Mouse (Mus musculus) embryonic facial prominence, embryonic 11.5 days (tissue): ENCODE measurements at regions not wholly inside any gene's neighbourhood (a gene's known extent, or its start where the extent isn't known, plus 50 kb on each side); places are given as distances from the start of the nearest gene placed in this dataset.

Experiments used
- ATAC-seq: fragments of 200-750 bp; cut with Nextera tagmentation; replicated peaks from 2 replicates; pipeline ENCODE4 v1.8.0; 2017; ENCODE audit warnings: low read depth; ENCODE audit not compliant: insufficient number of reproducible peaks, low FRiP score, low TSS enrichment
- DNase-seq: peaks from one replicate; pipeline ENCODE4 v3.0.0-alpha.2; 2015; ENCODE audit warnings: low spot score
- H3K27ac ChIP-seq: fragments of 300-500 bp; sonication (generic); replicated peaks from 2 replicates; pipeline ENCODE4 v1.5.1; 2014; ENCODE audit warnings: mild to moderate bottlenecking, low read depth, low read length, control low read depth
- H3K27me3 ChIP-seq: fragments of 300-500 bp; sonication (generic); 2 replicates; pipeline ENCODE4 v1.6.1; 2014; ENCODE audit warnings: mild to moderate bottlenecking, low read length, moderate library complexity, mixed read lengths; ENCODE audit not compliant: control insufficient read depth, insufficient read depth
- H3K36me3 ChIP-seq: fragments of 300-500 bp; sonication (generic); replicated peaks from 2 replicates; pipeline ENCODE4 v1.6.1; 2014; ENCODE audit warnings: low read depth, mild to moderate bottlenecking, low read length, moderate library complexity, mixed read lengths; ENCODE audit not compliant: control insufficient read depth, insufficient read depth
- H3K4me1 ChIP-seq: fragments of 300-500 bp; sonication (generic); 2 replicates; pipeline ENCODE4 v1.6.1; 2014; ENCODE audit warnings: low read length, mixed read lengths; ENCODE audit not compliant: control insufficient read depth, insufficient read depth
- H3K4me2 ChIP-seq: fragments of 300-500 bp; sonication (generic); 2 replicates; pipeline ENCODE4 v1.6.1; 2014; ENCODE audit warnings: low read depth, mild to moderate bottlenecking, control low read depth, low read length, moderate library complexity
- H3K4me3 ChIP-seq: fragments of 300-500 bp; sonication (generic); 2 replicates; pipeline ENCODE4 v1.5.1; 2014; ENCODE audit warnings: low read depth, low read length, control low read depth
- H3K9ac ChIP-seq: fragments of 300-500 bp; sonication (generic); replicated peaks from 2 replicates; pipeline ENCODE4 v1.6.1; 2014; ENCODE audit warnings: mild to moderate bottlenecking, control low read depth, low read length
- H3K9me3 ChIP-seq: fragments of 300-500 bp; sonication (generic); replicated peaks from 2 replicates; pipeline ENCODE4 v1.6.1; 2016; ENCODE audit warnings: mild to moderate bottlenecking, low read length, inconsistent platforms, mixed read lengths; ENCODE audit not compliant: control insufficient read depth
- WGBS: fragments of 180-500 bp; shearing (Covaris S2); extraction: QIAGEN DNeasy Blood & Tissue Kit; methylation state at CpG from one replicate; pipeline ENCODE4 v1.1.7; 2014; 5-methylcytosine and 5-hydroxymethylcytosine counted together

DNA sequence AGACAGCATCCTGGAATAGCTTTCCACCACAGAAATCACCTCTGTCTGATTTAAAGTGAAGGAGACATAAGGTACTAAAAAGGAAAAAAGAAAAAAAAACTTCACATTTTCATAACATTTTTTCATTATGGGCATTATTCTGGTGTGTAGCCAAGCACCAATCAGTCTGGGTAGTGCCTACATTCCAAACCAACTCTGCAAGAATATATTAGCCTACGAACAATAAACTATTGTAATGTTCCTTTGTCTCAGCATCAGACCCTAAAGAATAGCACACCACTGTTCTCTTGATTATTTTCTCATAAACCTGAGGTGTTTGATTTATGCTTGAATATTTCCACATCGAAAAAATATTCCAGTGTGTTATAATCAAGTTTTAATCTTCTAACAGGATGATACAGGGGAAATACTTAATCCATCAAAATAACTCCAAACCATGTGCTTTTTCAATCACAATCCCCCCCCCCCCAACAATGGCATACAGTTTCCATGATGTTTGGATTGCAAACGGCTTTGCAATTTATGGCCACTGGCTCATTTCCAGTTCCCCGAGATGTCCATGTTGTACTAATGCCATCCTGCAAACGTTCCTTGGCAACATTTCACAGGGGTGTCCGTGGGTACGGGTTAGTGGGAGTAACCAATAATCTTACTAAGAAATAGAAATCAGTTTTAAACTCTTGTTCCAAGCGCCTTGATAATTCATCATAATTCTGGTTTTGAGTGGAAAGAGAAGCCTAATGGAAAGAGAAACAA is 275.1 kb upstream of the Tbx18 start:
- Histone ChIP-seq H3K4me2 (no peak overlapping the region), H3K4me1 (no peaks in the 10 kb centered on the region), H3K27me3 (no peaks in the 10 kb centered on the region), H3K4me3 (no peak overlapping the region), H3K27ac (no peak overlapping the region), H3K9me3 (no peaks in the 10 kb centered on the region), H3K36me3 (no peaks in the 10 kb centered on the region), H3K9ac (no peak overlapping the region)
- ATAC-seq: no peak
- no peak for DNase-seq
- WGBS: 92% methylated on average over 8 of the region's 8 CpGs

- H3K4me1 ChIP-seq: no peaks in the 10 kb centered on the region
- H3K36me3 ChIP-seq: no peaks in the 10 kb centered on the region
- ATAC-seq: no peak
- no peak overlapping the region for H3K4me3 ChIP-seq
- H3K27me3 ChIP-seq: no peaks in the 10 kb centered on the region
- no peak overlapping the region for H3K4me2 ChIP-seq
- no peak for DNase-seq
- no peak overlapping the region for H3K27ac ChIP-seq
- H3K9ac ChIP-seq: no peak overlapping the region
- 80% methylated on average over 3 of the region's 3 CpGs for WGBS
- H3K9me3 ChIP-seq: no peaks in the 10 kb centered on the region
Observed at GRCm38 (mm10) chr9:88023752-88024151, 292.7 kb upstream of the Tbx18 start.

- Histone ChIP-seq H3K4me2 (no peak overlapping the region), H3K4me3 (no peak overlapping the region), H3K27ac (no peak overlapping the region), H3K9ac (no peak overlapping the region), H3K4me1 (no peaks in the 10 kb centered on the region), H3K27me3 (no peaks in the 10 kb centered on the region), H3K36me3 (no peaks in the 10 kb centered on the region), H3K9me3 (no peaks in the 10 kb centered on the region)
- ATAC-seq (no peak), DNase-seq (no peak)
- WGBS: 76% methylated on average over 2 of the region's 2 CpGs
Observed at GRCm38 (mm10) chr9:88025936-88026335, 294.9 kb upstream of the Tbx18 start.

DNA sequence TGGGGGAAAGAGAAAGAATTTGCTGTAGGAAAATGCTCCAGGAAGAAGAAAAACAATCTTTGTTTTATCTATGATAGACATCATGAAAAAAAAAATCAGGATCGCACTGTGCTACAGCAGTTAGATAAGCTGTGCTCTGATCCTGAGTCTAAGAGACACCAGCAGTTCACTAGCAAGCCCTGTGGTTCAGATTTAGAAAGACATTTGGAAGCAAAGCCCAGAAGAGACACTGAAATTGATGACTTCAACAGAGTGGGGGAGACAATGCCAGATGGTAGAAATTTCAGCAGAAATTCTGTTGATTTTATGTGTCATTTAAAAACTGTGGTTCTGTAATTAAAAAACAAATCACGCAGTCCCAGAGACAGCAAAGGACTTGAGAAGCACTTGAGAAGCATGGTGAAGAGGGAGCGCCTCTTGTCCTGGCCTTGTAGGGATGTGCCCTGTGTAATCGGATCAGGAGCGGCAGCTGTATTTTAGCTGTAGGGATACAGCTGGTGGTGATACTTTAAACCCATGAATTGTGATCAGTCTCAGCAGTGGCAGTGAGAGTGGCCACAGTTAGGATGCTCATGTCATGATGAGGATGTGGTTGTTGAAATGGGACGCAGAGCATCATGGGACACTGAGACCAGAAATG is 296.4 kb upstream of the Nt5e start:
- no peaks in the 10 kb centered on the region for H3K36me3 ChIP-seq
- no peak overlapping the region for H3K9ac ChIP-seq
- no peak overlapping the region for H3K27ac ChIP-seq
- 80% methylated on average over 6 of the region's 6 CpGs for WGBS
- DNase-seq: no peak
- no peaks in the 10 kb centered on the region for H3K27me3 ChIP-seq
- no peaks in the 10 kb centered on the region for H3K4me1 ChIP-seq
- no peak overlapping the region for H3K4me2 ChIP-seq
- no peak for ATAC-seq
- no peaks in the 10 kb centered on the region for H3K9me3 ChIP-seq
- no peak overlapping the region for H3K4me3 ChIP-seq

DNA sequence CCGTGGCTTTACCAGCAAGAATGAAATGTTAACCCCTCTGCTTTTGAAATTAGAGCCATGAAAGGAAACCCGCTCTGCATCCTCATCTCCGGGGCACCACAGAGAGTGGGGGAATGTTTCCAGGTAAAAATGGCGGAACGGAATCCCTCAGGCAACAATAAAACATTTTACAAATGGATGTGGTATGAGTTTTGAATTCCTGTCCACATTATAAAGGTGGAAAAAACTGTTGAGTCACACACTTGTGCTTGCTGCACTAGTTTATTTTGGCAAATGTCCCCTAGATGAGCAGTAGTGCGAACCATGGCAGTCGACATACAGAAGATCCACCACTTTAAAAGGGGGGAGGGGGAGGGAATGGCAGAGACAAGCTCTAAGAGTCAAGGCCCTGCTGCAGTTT is 289.4 kb upstream of the Nt5e start:
- no peak overlapping the region for H3K4me2 ChIP-seq
- H3K27me3 ChIP-seq: no peaks in the 10 kb centered on the region
- ATAC-seq (no peak), DNase-seq (no peak)
- no peak overlapping the region for H3K4me3 ChIP-seq
- no peaks in the 10 kb centered on the region for H3K9me3 ChIP-seq
- no peak overlapping the region for H3K9ac ChIP-seq
- no peaks in the 10 kb centered on the region for H3K4me1 ChIP-seq
- 88% methylated on average over 7 of the region's 7 CpGs for WGBS
- H3K27ac ChIP-seq: no peak overlapping the region
- no peaks in the 10 kb centered on the region for H3K36me3 ChIP-seq

DNA sequence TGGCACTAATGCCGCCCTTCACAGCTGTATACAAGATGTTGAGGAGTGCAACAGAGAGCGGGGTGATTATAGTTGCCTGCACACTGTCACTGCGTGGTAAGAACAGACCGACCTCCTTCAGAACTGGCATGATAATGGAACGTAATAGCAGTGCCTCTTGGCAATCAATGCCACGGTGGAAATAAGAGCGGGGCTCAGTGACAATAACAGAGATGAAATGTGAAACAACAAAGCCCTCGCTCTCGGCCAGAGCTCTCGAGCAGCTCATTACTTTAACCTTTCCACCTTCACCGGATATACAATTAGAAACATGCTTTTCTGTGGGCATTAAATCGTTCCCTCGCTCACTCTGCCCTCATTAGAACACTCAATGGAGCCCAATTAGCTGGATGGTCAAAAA is 277.7 kb upstream of the Nt5e start:
- Histone ChIP-seq H3K4me1 (no peaks in the 10 kb centered on the region), H3K27me3 (no peaks in the 10 kb centered on the region), H3K4me2 (0 out of 2 replicates have a peak overlapping the region, but pooled peaks have one; percentile 6), H3K9me3 (no peaks in the 10 kb centered on the region), H3K36me3 (no peaks in the 10 kb centered on the region), H3K9ac (no peak overlapping the region), H3K4me3 (no peak overlapping the region), H3K27ac (no peak overlapping the region)
- peak; percentile 68 for DNase-seq
- 25% methylated on average over 13 of the region's 13 CpGs for WGBS
- peak; percentile 87 for ATAC-seq

GRCm38 (mm10) chr9:88049792-88050191 is 277.2 kb upstream of the Nt5e start:
- H3K36me3 ChIP-seq: no peaks in the 10 kb centered on the region
- no peaks in the 10 kb centered on the region for H3K9me3 ChIP-seq
- ATAC-seq (no peak), DNase-seq (no peak)
- no peak overlapping the region for H3K27ac ChIP-seq
- H3K9ac ChIP-seq: no peak overlapping the region
- H3K4me3 ChIP-seq: no peak overlapping the region
- no peaks in the 10 kb centered on the region for H3K27me3 ChIP-seq
- WGBS: 63% methylated on average over 4 of the region's 4 CpGs
- H3K4me2 ChIP-seq: no peak overlapping the region
- no peaks in the 10 kb centered on the region for H3K4me1 ChIP-seq

- DNase-seq: no peak
- Histone ChIP-seq H3K4me3 (no peak overlapping the region), H3K27me3 (no peaks in the 10 kb centered on the region), H3K27ac (no peak overlapping the region), H3K9ac (no peak overlapping the region), H3K9me3 (no peaks in the 10 kb centered on the region), H3K4me2 (no peak overlapping the region), H3K36me3 (no peaks in the 10 kb centered on the region), H3K4me1 (no peaks in the 10 kb centered on the region)
- 68% methylated on average over 4 of the region's 4 CpGs for WGBS
- ATAC-seq: no peak
Observed at GRCm38 (mm10) chr9:88058551-88058950, 268.4 kb upstream of the Nt5e start.
